Mouse (Mus musculus): ENCODE results near the gene Cacng7. TPM values are rescaled to one million over a fixed set of nuclear protein-coding genes. Genes with fewer than 3 reads are reported as not detected.

Gene Cacng7
- polyA plus RNA-seq, 1 experiment, result 2.6 TPM

DNA sequence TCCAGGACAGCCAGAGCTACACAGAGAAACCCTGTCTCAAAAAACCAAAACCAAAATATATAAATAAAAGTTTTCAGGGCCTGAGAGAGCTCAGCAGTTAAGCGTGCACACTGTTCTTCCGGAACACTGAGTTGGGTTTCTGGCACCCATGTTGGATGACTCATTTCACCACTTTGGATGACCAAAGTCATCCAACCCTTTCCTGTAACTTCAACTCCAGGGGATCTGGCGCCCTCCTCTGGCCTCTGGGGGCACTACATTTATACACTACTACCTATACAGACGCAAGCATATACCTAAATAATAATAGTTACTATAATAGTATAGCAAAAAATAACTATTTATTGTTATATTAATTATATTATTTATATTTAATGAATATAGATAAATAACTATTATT is 44.1 kb downstream of the Cacng7 start:
- H3K4me1 ChIP-seq (replicated peaks; ENCODE audit: control insufficient read depth, insufficient read depth, low read length), result no peaks in the 10 kb centered on the region
- peak; percentile 44 for DNase-seq
- TF ChIP-seq CTCF (IDR thresholded peaks at IDR 0.05; ENCODE audit: borderline replicate concordance, control insufficient read depth, extremely low read depth, insufficient read depth, low read length, poor library complexity) (no peak), POLR2A (IDR thresholded peaks at IDR 0.05; ENCODE audit: control insufficient read depth, extremely low read depth, insufficient read depth, low read length, poor library complexity) (no peak)
- no peaks in the 10 kb centered on the region for H3K27me3 ChIP-seq (ENCODE audit: control insufficient read depth, insufficient read depth, low read length)
- WGBS, result 56% methylated on average over 4 of the region's 4 CpGs
- H3K27ac ChIP-seq (ENCODE audit: control insufficient read depth, insufficient read depth, low read length), result no peak overlapping the region
- no peak overlapping the region for H3K4me3 ChIP-seq (ENCODE audit: control insufficient read depth, insufficient read depth, low read length)
- no peaks in the 10 kb centered on the region for H3K36me3 ChIP-seq (ENCODE audit: control insufficient read depth, insufficient read depth, low read length)

- no peak for TF ChIP-seq POLR2A (IDR thresholded peaks at IDR 0.05; ENCODE audit: control insufficient read depth, extremely low read depth, insufficient read depth, low read length, poor library complexity)
- no peak for TF ChIP-seq CTCF (IDR thresholded peaks at IDR 0.05; ENCODE audit: borderline replicate concordance, control insufficient read depth, extremely low read depth, insufficient read depth, low read length, poor library complexity)
- Histone ChIP-seq H3K4me1 (replicated peaks; ENCODE audit: control insufficient read depth, insufficient read depth, low read length) (no peaks in the 10 kb centered on the region), H3K27me3 (ENCODE audit: control insufficient read depth, insufficient read depth, low read length) (no peaks in the 10 kb centered on the region), H3K27ac (ENCODE audit: control insufficient read depth, insufficient read depth, low read length) (no peak overlapping the region), H3K4me3 (ENCODE audit: control insufficient read depth, insufficient read depth, low read length) (no peak overlapping the region), H3K36me3 (ENCODE audit: control insufficient read depth, insufficient read depth, low read length) (no peaks in the 10 kb centered on the region)
- 87% methylated on average over 9 of the region's 9 CpGs for WGBS
- DNase-seq, result no peak
Measured at GRCm38 (mm10) chr7:3382123-3382522, 49.4 kb downstream of the Cacng7 start.

GRCm38 (mm10) chr7:3384807-3385319 is 52.1 kb downstream of the Cacng7 start:
- Histone ChIP-seq H3K27me3 (ENCODE audit: control insufficient read depth, insufficient read depth, low read length) (no peaks in the 10 kb centered on the region), H3K4me1 (replicated peaks; ENCODE audit: control insufficient read depth, insufficient read depth, low read length) (no peaks in the 10 kb centered on the region), H3K27ac (ENCODE audit: control insufficient read depth, insufficient read depth, low read length) (no peak overlapping the region), H3K4me3 (ENCODE audit: control insufficient read depth, insufficient read depth, low read length) (no peak overlapping the region), H3K36me3 (ENCODE audit: control insufficient read depth, insufficient read depth, low read length) (no peaks in the 10 kb centered on the region)
- TF ChIP-seq CTCF (IDR thresholded peaks at IDR 0.05; ENCODE audit: borderline replicate concordance, control insufficient read depth, extremely low read depth, insufficient read depth, low read length, poor library complexity) (no peak), POLR2A (IDR thresholded peaks at IDR 0.05; ENCODE audit: control insufficient read depth, extremely low read depth, insufficient read depth, low read length, poor library complexity) (no peak)
- DNase-seq, result no peak
- 96% methylated on average over 5 of the region's 5 CpGs for WGBS

- WGBS, result 89% methylated on average over 6 of the region's 6 CpGs
- DNase-seq, result no peak
- TF ChIP-seq POLR2A (IDR thresholded peaks at IDR 0.05; ENCODE audit: control insufficient read depth, extremely low read depth, insufficient read depth, low read length, poor library complexity), result no peak
- no peak for TF ChIP-seq CTCF (IDR thresholded peaks at IDR 0.05; ENCODE audit: borderline replicate concordance, control insufficient read depth, extremely low read depth, insufficient read depth, low read length, poor library complexity)
- Histone ChIP-seq H3K36me3 (ENCODE audit: control insufficient read depth, insufficient read depth, low read length) (no peaks in the 10 kb centered on the region), H3K4me1 (replicated peaks; ENCODE audit: control insufficient read depth, insufficient read depth, low read length) (no peaks in the 10 kb centered on the region), H3K27ac (ENCODE audit: control insufficient read depth, insufficient read depth, low read length) (no peak overlapping the region), H3K27me3 (ENCODE audit: control insufficient read depth, insufficient read depth, low read length) (no peaks in the 10 kb centered on the region), H3K4me3 (ENCODE audit: control insufficient read depth, insufficient read depth, low read length) (no peak overlapping the region)
Measured at GRCm38 (mm10) chr7:3386036-3386730, 53.4 kb downstream of the Cacng7 start.

DNA sequence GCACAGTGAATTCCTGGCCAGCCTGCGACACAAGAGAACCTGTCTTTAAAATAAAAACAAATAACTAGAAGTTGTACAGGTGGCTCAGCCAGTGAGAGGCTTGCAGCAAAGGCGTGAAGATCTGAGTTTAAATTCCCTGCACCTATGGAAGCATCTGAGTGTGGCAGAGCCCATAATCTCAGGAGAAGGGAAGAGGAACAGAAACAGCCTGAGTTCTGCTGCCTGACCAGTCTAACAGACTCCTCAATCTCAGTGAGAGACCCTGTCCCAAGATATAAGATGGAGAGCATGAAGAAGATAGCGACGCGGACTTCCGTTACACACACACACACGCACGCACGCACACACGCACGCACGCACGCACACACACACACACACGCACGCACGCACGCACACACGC is 55.0 kb downstream of the Cacng7 start:
- H3K27me3 ChIP-seq (ENCODE audit: control insufficient read depth, insufficient read depth, low read length), result no peaks in the 10 kb centered on the region

GRCm38 (mm10) chr7:3388885-3389284 is 56.1 kb downstream of the Cacng7 start:
- no peaks in the 10 kb centered on the region for H3K4me1 ChIP-seq (replicated peaks; ENCODE audit: control insufficient read depth, insufficient read depth, low read length)
- no peaks in the 10 kb centered on the region for H3K36me3 ChIP-seq (ENCODE audit: control insufficient read depth, insufficient read depth, low read length)
- no peak for DNase-seq
- H3K4me3 ChIP-seq (ENCODE audit: control insufficient read depth, insufficient read depth, low read length), result no peak overlapping the region
- no peaks in the 10 kb centered on the region for H3K27me3 ChIP-seq (ENCODE audit: control insufficient read depth, insufficient read depth, low read length)
- no peak overlapping the region for H3K27ac ChIP-seq (ENCODE audit: control insufficient read depth, insufficient read depth, low read length)
- TF ChIP-seq POLR2A (IDR thresholded peaks at IDR 0.05; ENCODE audit: control insufficient read depth, extremely low read depth, insufficient read depth, low read length, poor library complexity) (no peak), CTCF (IDR thresholded peaks at IDR 0.05; ENCODE audit: borderline replicate concordance, control insufficient read depth, extremely low read depth, insufficient read depth, low read length, poor library complexity) (no peak)
- WGBS, result 25% methylated on average over 6 of the region's 6 CpGs

More for the DNA sequence above, 55.0 kb downstream of the Cacng7 start:
- 87% methylated on average over 18 of the region's 18 CpGs for WGBS
- Histone ChIP-seq H3K4me1 (replicated peaks; ENCODE audit: control insufficient read depth, insufficient read depth, low read length) (no peaks in the 10 kb centered on the region), H3K27ac (ENCODE audit: control insufficient read depth, insufficient read depth, low read length) (no peak overlapping the region), H3K4me3 (ENCODE audit: control insufficient read depth, insufficient read depth, low read length) (no peak overlapping the region), H3K36me3 (ENCODE audit: control insufficient read depth, insufficient read depth, low read length) (no peaks in the 10 kb centered on the region)
- TF ChIP-seq CTCF (IDR thresholded peaks at IDR 0.05; ENCODE audit: borderline replicate concordance, control insufficient read depth, extremely low read depth, insufficient read depth, low read length, poor library complexity), result no peak
- no peak for TF ChIP-seq POLR2A (IDR thresholded peaks at IDR 0.05; ENCODE audit: control insufficient read depth, extremely low read depth, insufficient read depth, low read length, poor library complexity)
- no peak for DNase-seq
